Mouse (Mus musculus): ENCODE measurements at regions not wholly inside any gene's neighbourhood (a gene's known extent, or its start where the extent isn't known, plus 50 kb on each side); places are given as distances from the start of the nearest gene placed in this dataset.

- DNase-seq, result no peak
- TF ChIP-seq CTCF (IDR thresholded peaks at IDR 0.05; ENCODE audit: borderline replicate concordance, insufficient read depth, low read depth, low read length), result no peak
- WGBS, result 64% methylated on average over 7 of the region's 7 CpGs
- Histone ChIP-seq H3K4me3 (replicated peaks; ENCODE audit: insufficient read depth, low read depth, low read length) (no peak overlapping the region), H3K4me1 (ENCODE audit: control insufficient read depth, insufficient read depth, low read length) (peaks cover 3% of the 10 kb centered on the region; the same call in 1 of the 2 replicates), H3K27ac (ENCODE audit: insufficient read depth, low read length) (no peak overlapping the region), H3K27me3 (ENCODE audit: control insufficient read depth, insufficient read depth, low read length) (no peaks in the 10 kb centered on the region)
Observed at GRCm38 (mm10) chr12:73830122-73830521, 71.1 kb upstream of the Hif1a start.

GRCm38 (mm10) chr12:73830551-73831203 lies 70.5 kb upstream of the Hif1a start:
- Histone ChIP-seq H3K27ac (ENCODE audit: insufficient read depth, low read length) (no peak overlapping the region), H3K27me3 (ENCODE audit: control insufficient read depth, insufficient read depth, low read length) (no peaks in the 10 kb centered on the region), H3K4me3 (replicated peaks; ENCODE audit: insufficient read depth, low read depth, low read length) (no peak overlapping the region), H3K4me1 (ENCODE audit: control insufficient read depth, insufficient read depth, low read length) (peaks cover 3% of the 10 kb centered on the region; the same call in 1 of the 2 replicates)
- 83% methylated on average over 10 of the region's 10 CpGs for WGBS
- no peak for DNase-seq
- TF ChIP-seq CTCF (IDR thresholded peaks at IDR 0.05; ENCODE audit: borderline replicate concordance, insufficient read depth, low read depth, low read length) (no peak), POLR2A (IDR thresholded peaks at IDR 0.05; ENCODE audit: borderline replicate concordance, insufficient read depth, low read length) (no peak)

- Histone ChIP-seq H3K27ac (ENCODE audit: insufficient read depth, low read length) (no peak overlapping the region), H3K4me3 (replicated peaks; ENCODE audit: insufficient read depth, low read depth, low read length) (no peak overlapping the region), H3K4me1 (ENCODE audit: control insufficient read depth, insufficient read depth, low read length) (peaks cover 3% of the 10 kb centered on the region; the same call in 1 of the 2 replicates), H3K27me3 (ENCODE audit: control insufficient read depth, insufficient read depth, low read length) (no peaks in the 10 kb centered on the region)
- 74% methylated on average over 7 of the region's 7 CpGs for WGBS
- no peak for DNase-seq
- TF ChIP-seq POLR2A (IDR thresholded peaks at IDR 0.05; ENCODE audit: borderline replicate concordance, insufficient read depth, low read length) (no peak), CTCF (IDR thresholded peaks at IDR 0.05; ENCODE audit: borderline replicate concordance, insufficient read depth, low read depth, low read length) (no peak)
Observed at GRCm38 (mm10) chr12:73831204-73831595, 70.0 kb upstream of the Hif1a start.

GRCm38 (mm10) chr12:73831637-73832385 lies 69.4 kb upstream of the Hif1a start:
- H3K27ac ChIP-seq (ENCODE audit: insufficient read depth, low read length), result no peak overlapping the region
- no peaks in the 10 kb centered on the region for H3K27me3 ChIP-seq (ENCODE audit: control insufficient read depth, insufficient read depth, low read length)
- peak in 1 of 2 experiments; percentile 35 for DNase-seq
- TF ChIP-seq CTCF (IDR thresholded peaks at IDR 0.05; ENCODE audit: borderline replicate concordance, insufficient read depth, low read depth, low read length) (no peak), POLR2A (IDR thresholded peaks at IDR 0.05; ENCODE audit: borderline replicate concordance, insufficient read depth, low read length) (no peak)
- H3K4me3 ChIP-seq (replicated peaks; ENCODE audit: insufficient read depth, low read depth, low read length), result no peak overlapping the region
- peaks cover 3% of the 10 kb centered on the region; the same call in 1 of the 2 replicates for H3K4me1 ChIP-seq (ENCODE audit: control insufficient read depth, insufficient read depth, low read length)
- 73% methylated on average over 10 of the region's 10 CpGs for WGBS

GRCm38 (mm10) chr12:73832789-73833188 lies 68.4 kb upstream of the Hif1a start:
- no peak overlapping the region for H3K4me3 ChIP-seq (replicated peaks; ENCODE audit: insufficient read depth, low read depth, low read length)
- TF ChIP-seq POLR2A (IDR thresholded peaks at IDR 0.05; ENCODE audit: borderline replicate concordance, insufficient read depth, low read length), result no peak
- TF ChIP-seq CTCF (IDR thresholded peaks at IDR 0.05; ENCODE audit: borderline replicate concordance, insufficient read depth, low read depth, low read length), result no peak
- DNase-seq, result no peak
- 48% methylated on average over 3 of the region's 3 CpGs for WGBS
- no peak overlapping the region for H3K27ac ChIP-seq (ENCODE audit: insufficient read depth, low read length)
- H3K27me3 ChIP-seq (ENCODE audit: control insufficient read depth, insufficient read depth, low read length), result no peaks in the 10 kb centered on the region
- H3K4me1 ChIP-seq (ENCODE audit: control insufficient read depth, insufficient read depth, low read length), result peaks cover 3% of the 10 kb centered on the region; the same call in 1 of the 2 replicates

- TF ChIP-seq POLR2A (IDR thresholded peaks at IDR 0.05; ENCODE audit: borderline replicate concordance, insufficient read depth, low read length) (no peak), CTCF (IDR thresholded peaks at IDR 0.05; ENCODE audit: borderline replicate concordance, insufficient read depth, low read depth, low read length) (no peak)
- DNase-seq, result no peak
- H3K27me3 ChIP-seq (ENCODE audit: control insufficient read depth, insufficient read depth, low read length), result no peaks in the 10 kb centered on the region
- no peak overlapping the region for H3K27ac ChIP-seq (ENCODE audit: insufficient read depth, low read length)
- H3K4me1 ChIP-seq (ENCODE audit: control insufficient read depth, insufficient read depth, low read length), result peaks cover 3% of the 10 kb centered on the region; the same call in 1 of the 2 replicates
- no peak overlapping the region for H3K4me3 ChIP-seq (replicated peaks; ENCODE audit: insufficient read depth, low read depth, low read length)
Observed at GRCm38 (mm10) chr12:73836132-73836531, 65.0 kb upstream of the Hif1a start.

GRCm38 (mm10) chr12:73837036-73837435 lies 64.1 kb upstream of the Hif1a start:
- TF ChIP-seq POLR2A (IDR thresholded peaks at IDR 0.05; ENCODE audit: borderline replicate concordance, insufficient read depth, low read length), result no peak
- TF ChIP-seq CTCF (IDR thresholded peaks at IDR 0.05; ENCODE audit: borderline replicate concordance, insufficient read depth, low read depth, low read length), result no peak
- WGBS, result 93% methylated on average over 1 of the region's 1 CpGs
- Histone ChIP-seq H3K27ac (ENCODE audit: insufficient read depth, low read length) (no peak overlapping the region), H3K4me3 (replicated peaks; ENCODE audit: insufficient read depth, low read depth, low read length) (no peak overlapping the region), H3K27me3 (ENCODE audit: control insufficient read depth, insufficient read depth, low read length) (no peaks in the 10 kb centered on the region), H3K4me1 (ENCODE audit: control insufficient read depth, insufficient read depth, low read length) (peaks cover 3% of the 10 kb centered on the region; the same call in 1 of the 2 replicates)
- DNase-seq, result no peak

- 51% methylated on average over 2 of the region's 2 CpGs for WGBS
- Histone ChIP-seq H3K27me3 (ENCODE audit: control insufficient read depth, insufficient read depth, low read length) (no peaks in the 10 kb centered on the region), H3K27ac (ENCODE audit: insufficient read depth, low read length) (no peak overlapping the region), H3K4me1 (ENCODE audit: control insufficient read depth, insufficient read depth, low read length) (no peaks in the 10 kb centered on the region), H3K4me3 (replicated peaks; ENCODE audit: insufficient read depth, low read depth, low read length) (no peak overlapping the region)
- DNase-seq, result peak in 1 of 2 experiments; percentile 20
- TF ChIP-seq CTCF (IDR thresholded peaks at IDR 0.05; ENCODE audit: borderline replicate concordance, insufficient read depth, low read depth, low read length) (no peak), POLR2A (IDR thresholded peaks at IDR 0.05; ENCODE audit: borderline replicate concordance, insufficient read depth, low read length) (no peak)
Observed at GRCm38 (mm10) chr12:73837921-73838320, 63.3 kb upstream of the Hif1a start.

Data from cerebellum, adult 2 months (tissue).